Mouse (Mus musculus) bone marrow macrophage, adult 2 months (primary cell): ENCODE measurements around the gene Brd7. TPM values are rescaled to one million over a fixed set of nuclear protein-coding genes. Genes with fewer than 3 reads are reported as not detected.

ENCODE experiments used
- H3K27ac ChIP-seq: 2 replicates; pipeline ENCODE4 v1.5.1; 2012; ENCODE audit warnings: low read depth, low read length; ENCODE audit not compliant: insufficient read depth
- H3K4me1 ChIP-seq: 2 replicates; pipeline ENCODE4 v1.6.1; 2012; ENCODE audit warnings: low read length; ENCODE audit not compliant: control insufficient read depth, insufficient read depth
- H3K4me3 ChIP-seq: 2 replicates; pipeline ENCODE4 v1.5.1; 2012; ENCODE audit warnings: mild to moderate bottlenecking, low read length, moderate library complexity; ENCODE audit not compliant: insufficient read depth
- CTCF ChIP-seq: IDR thresholded peaks from 2 replicates; pipeline ENCODE4 v1.5.1; 2012; ENCODE audit warnings: low read depth, mild to moderate bottlenecking, low read length, moderate library complexity
- POLR2A ChIP-seq: IDR thresholded peaks from 2 replicates; pipeline ENCODE4 v1.6.1; 2012; ENCODE audit warnings: mild to moderate bottlenecking, low read depth, low read length, borderline replicate concordance
- polyA plus RNA-seq: library from polyadenylated mRNA; stranded (reverse); fragments of >200 nt; gene quantifications from 2 replicates; pipeline ENCODE4 v1.2.4, GENCODE M21; 2012; ENCODE audit not compliant: missing spikeins, insufficient read depth, insufficient read length

Brd7 gene
- polyA plus RNA-seq, 1 experiment: 92.1 TPM

DNA sequence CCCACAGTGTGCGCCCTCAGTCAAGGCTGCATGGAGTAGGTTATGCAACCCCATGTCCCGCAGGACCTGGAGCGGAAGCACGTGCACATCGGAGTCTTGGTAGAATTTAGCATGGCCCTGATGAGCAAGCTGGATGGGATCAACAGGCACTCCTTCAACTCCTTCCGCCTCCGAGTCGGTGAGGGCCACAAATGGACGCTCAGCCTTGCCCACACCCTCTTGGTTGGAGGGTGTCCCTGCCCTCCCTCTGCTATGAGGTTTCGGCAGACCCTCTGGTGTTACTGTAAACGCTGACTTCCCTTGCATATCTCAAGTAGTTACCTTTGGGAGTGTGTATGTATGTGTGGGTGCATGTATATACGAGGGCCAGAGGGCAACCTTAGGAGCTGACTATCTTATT, 35.7 kb downstream of the Brd7 start:
- TF ChIP-seq CTCF (no peak), POLR2A (no peak)
- no peaks in the 10 kb centered on the region for H3K4me1 ChIP-seq
- H3K4me3 ChIP-seq: no peak overlapping the region
- no peak overlapping the region for H3K27ac ChIP-seq

DNA sequence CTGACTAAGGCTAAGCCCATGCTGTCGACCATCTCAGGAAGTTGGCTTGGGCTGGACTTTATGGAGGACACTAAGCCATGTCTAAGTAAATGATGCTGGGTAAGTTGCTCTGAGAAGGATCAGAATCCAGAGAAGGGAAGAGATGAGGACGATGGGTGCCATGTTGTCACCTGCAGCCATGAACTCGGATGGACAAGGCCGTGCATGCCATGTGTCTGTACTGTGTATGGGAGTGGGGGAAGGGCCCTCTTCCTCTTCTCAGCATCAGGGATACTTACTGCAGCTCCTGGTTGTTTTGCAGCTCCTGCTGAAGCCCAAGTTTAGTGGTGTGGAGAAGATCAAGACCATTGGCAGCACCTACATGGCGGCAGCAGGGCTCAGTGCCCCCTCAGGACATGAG, 36.2 kb downstream of the Brd7 start:
- H3K27ac ChIP-seq: no peak overlapping the region
- no peaks in the 10 kb centered on the region for H3K4me1 ChIP-seq
- TF ChIP-seq CTCF (no peak), POLR2A (no peak)
- no peak overlapping the region for H3K4me3 ChIP-seq

DNA sequence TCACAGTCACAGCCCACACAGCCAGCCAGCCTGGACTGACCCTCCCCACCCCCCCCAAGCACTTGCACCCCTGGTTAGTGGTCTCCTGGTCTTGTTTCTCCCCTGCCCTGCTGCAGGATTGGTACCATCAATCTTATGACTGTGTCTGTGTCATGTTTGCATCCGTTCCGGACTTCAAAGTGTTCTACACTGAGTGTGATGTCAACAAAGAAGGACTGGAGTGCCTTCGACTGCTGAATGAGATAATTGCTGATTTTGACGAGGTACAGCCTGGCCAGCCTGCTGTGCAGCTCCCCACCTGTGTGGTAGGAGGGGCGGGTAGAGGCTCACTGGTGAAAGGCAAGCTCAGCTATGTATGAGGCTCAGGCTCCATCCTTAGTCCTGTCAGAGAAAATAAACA, 36.7 kb downstream of the Brd7 start:
- H3K4me3 ChIP-seq: no peak overlapping the region
- no peak overlapping the region for H3K27ac ChIP-seq
- no peak for TF ChIP-seq POLR2A
- no peak for TF ChIP-seq CTCF
- H3K4me1 ChIP-seq: no peaks in the 10 kb centered on the region

DNA sequence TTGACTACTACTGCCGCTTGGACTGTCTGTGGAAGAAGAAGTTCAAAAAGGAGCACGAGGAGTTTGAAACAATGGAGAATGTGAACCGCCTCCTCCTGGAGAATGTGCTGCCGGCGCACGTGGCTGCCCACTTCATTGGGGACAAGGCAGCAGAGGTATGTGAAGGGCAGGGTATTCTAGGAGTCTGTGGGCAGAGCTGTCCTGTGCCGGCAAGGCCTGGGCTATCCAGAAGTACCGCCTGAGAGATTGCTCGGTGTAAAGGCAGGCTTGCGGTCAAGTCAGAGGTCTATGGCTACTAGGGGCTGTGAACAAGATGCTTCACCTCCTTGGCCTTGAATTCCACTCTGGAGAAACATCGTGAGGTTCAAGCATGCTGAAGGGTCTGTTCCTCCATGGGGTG, 37.2 kb downstream of the Brd7 start:
- TF ChIP-seq CTCF: no peak
- no peak for TF ChIP-seq POLR2A

DNA sequence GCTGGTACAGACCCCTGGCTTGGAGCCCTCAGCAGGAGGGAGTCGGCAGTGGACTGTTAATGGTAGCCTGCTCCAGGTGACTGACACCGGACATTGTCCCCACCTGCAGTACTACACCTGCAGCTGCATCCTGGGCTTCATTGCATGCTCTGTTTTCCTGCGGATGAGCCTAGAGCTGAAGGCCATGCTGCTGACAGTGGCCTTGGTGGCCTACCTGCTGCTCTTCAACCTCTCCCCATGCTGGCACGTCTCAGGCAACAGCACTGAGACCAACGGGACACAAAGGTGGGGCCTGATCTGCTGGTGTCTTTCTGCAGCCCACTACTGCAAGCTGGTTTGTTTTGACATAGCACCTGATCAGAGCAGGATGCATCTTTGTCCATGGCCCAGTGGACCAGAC, 38.5 kb downstream of the Brd7 start:
- H3K4me3 ChIP-seq: no peak overlapping the region
- no peak for TF ChIP-seq POLR2A
- TF ChIP-seq CTCF: no peak
- H3K27ac ChIP-seq: no peak overlapping the region
- H3K4me1 ChIP-seq: no peaks in the 10 kb centered on the region

More for the DNA sequence above, 37.2 kb downstream of the Brd7 start:
- no peak overlapping the region for H3K27ac ChIP-seq
- H3K4me1 ChIP-seq: no peaks in the 10 kb centered on the region
- H3K4me3 ChIP-seq: no peak overlapping the region

DNA sequence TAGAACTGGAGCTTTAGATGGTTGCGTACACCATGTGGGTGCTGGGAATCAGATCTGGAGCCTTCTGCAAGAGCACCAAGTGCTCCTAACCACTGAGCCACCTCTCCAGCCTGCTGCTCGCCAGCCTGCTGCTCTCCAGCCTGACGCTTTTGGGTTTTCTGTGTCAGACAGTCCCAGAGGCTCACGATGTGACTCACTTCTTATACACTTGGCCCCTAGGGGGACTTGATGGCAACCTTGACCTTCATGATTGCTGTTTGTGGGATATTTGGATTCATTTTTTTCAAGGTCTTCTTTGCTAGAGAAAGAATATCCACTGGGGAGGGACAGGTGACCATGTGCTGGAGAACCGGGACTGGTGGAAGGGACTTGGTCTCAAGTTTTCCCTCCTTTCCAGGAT, 40.6 kb downstream of the Brd7 start:
- no peak overlapping the region for H3K4me3 ChIP-seq
- H3K27ac ChIP-seq: no peak overlapping the region
- no peaks in the 10 kb centered on the region for H3K4me1 ChIP-seq
- no peak for TF ChIP-seq POLR2A
- TF ChIP-seq CTCF: no peak

DNA sequence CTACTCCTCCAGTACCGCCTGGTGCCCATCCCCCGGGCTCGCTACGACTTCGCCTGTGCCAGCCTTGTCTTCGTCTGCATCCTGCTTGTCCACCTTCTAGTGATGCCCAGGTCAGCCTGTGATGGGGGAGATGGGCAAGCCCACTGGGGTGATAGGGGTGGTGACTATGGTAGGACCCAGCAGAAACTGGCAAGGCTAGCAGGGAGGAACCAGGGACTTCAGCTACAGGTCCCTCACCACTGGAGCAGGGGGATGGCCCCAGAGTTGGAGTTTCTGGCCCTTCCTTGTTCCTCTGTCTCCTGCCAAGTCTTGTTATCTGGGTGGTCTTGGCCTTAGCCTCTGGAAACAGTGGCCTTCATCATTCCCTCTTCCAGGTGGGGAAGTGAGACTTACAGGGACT, 41.9 kb downstream of the Brd7 start:
- Histone ChIP-seq H3K27ac (no peak overlapping the region), H3K4me1 (no peaks in the 10 kb centered on the region), H3K4me3 (no peak overlapping the region)
- no peak for TF ChIP-seq POLR2A
- TF ChIP-seq CTCF: no peak

DNA sequence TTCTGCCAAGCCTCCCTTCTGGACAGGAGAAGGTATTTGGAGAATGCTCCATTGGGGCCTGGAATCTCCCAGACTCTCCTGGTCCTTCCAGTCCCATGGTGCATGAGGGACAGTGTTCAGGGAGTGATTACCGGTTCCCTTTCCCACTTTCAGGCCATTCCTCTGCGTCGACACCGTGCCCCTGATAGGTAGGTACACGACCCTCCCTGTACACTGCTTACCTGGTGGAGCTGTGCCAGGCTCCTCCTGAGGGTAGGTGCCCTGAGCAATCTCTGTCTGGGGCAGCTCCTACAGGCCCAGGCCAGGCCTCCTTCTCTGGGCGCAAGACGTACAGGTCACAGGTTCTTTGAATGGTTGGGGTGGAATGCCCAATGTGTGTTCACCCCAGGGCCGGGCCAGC, 43.8 kb downstream of the Brd7 start:
- H3K4me3 ChIP-seq: no peak overlapping the region
- H3K27ac ChIP-seq: no peak overlapping the region
- H3K4me1 ChIP-seq: no peaks in the 10 kb centered on the region
- TF ChIP-seq POLR2A (no peak), CTCF (no peak)

DNA sequence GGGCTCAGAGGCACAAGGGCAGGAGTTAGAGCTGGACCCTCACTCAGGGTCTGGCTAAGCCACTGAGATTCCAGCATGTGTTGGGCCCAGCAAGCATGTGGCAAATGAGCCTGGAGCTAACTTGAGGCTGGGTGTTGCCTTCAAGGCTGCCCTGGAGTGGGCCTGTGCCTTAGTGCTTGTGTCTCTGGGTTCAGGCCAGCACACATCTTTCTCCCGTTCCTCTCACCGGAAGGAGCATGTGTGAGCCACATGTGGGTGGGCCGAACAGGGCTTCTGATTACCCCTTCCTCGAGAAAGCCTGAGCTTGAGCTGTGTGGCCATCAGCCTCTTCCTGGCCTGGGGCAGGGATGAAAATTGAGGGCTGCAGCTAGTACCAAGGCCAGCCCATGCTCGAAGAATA, 44.7 kb downstream of the Brd7 start:
- Histone ChIP-seq H3K4me3 (no peak overlapping the region), H3K27ac (no peak overlapping the region), H3K4me1 (no peaks in the 10 kb centered on the region)
- TF ChIP-seq POLR2A (no peak), CTCF (no peak)

DNA sequence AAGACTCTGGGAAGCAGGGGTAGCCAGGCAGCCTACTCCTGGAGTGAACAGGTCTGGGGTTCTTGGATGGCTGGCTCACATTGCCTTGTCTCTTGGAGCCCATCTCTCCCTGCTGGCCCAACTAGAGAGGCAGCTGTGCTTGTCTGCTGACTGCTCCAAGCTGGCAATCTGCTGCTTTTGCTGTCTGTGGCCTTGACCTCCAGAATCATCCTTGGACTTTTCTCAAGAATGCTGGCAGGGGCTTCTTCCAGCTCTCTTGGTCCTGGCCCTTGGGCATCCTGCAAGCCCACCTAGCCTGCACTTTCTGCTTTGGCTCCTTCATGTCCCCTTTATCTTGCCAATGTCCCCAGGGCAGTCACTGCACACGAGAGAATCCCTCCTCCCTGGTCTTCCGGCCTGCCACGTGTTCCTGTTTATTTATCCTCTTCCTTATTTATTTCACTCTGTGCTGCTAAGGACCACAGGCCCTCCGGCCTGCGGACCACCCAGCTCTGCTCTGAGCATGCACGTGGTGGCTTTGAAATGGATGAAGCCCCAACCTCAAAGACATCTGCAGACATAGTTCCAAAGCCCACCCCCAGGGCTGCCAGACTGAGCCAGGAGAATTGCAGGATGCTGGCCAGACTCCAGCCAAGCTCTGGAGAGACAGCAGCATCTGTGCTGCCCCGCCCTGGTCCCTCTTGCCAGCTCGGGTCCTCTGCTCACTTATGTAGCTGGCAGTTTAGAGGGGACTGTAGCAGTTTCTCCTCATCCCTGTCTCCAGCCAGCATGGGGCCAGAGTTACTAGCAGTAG, 45.7 kb downstream of the Brd7 start:
- TF ChIP-seq CTCF (no peak), POLR2A (no peak)
- H3K27ac ChIP-seq: no peak overlapping the region
- no peaks in the 10 kb centered on the region for H3K4me1 ChIP-seq
- H3K4me3 ChIP-seq: no peak overlapping the region

DNA sequence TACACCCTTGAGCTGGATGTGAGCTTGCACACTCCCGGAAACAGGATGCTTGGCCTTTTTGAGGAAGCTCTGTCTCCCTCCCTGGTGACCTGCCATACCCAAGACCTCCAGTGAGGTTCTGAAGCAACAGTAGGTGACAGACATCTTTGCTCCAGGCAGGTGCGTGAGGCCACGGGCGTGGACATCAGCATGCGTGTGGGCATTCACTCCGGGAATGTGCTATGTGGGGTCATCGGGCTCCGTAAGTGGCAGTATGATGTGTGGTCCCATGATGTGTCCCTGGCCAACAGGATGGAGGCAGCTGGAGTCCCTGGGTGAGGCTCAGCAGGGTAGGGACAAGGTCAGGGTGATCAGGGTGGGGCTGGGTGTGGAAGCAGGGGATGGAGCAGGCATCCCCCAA, 46.7 kb downstream of the Brd7 start:
- no peak overlapping the region for H3K4me3 ChIP-seq
- no peaks in the 10 kb centered on the region for H3K4me1 ChIP-seq
- no peak overlapping the region for H3K27ac ChIP-seq
- TF ChIP-seq CTCF (no peak), POLR2A (no peak)
